Comparison of ENCODE assay signal across 8 mouse cellular contexts in genomic region chrX:134019005-134019404, GRCm38 (mm10). TPM values are rescaled to one million over a fixed set of nuclear protein-coding genes. Genes with fewer than 3 reads are reported as not detected.
DNase-seq lines count a peak whose midpoint lies in the region; ATAC-seq and TF ChIP-seq lines count a peak whose summit lies in the region.

No protein-coding gene starts in this region.

- peak; percentile 90 for TF ChIP-seq CTCF in kidney, postnatal 0 days (IDR thresholded peaks at IDR 0.05; ENCODE audit: low read depth)

- H3K27ac ChIP-seq in kidney, postnatal 0 days: no peak overlapping the region
- H3K27ac ChIP-seq in liver, embryonic 11.5 days (ENCODE audit: low read depth, low read length): no peak overlapping the region
- no peak overlapping the region for H3K27ac ChIP-seq in neural tube, embryonic 11.5 days (ENCODE audit: low read depth, low read length)

- no peaks in the 10 kb centered on the region for H3K9me3 ChIP-seq in kidney, postnatal 0 days (replicated peaks; ENCODE audit: low read length)
- no peaks in the 10 kb centered on the region for H3K9me3 ChIP-seq in liver, embryonic 11.5 days (ENCODE audit: control insufficient read depth, low read length)
- H3K9me3 ChIP-seq in neural tube, embryonic 11.5 days (ENCODE audit: control insufficient read depth, low read length): no peaks in the 10 kb centered on the region

- no peak overlapping the region for H3K4me3 ChIP-seq in kidney, postnatal 0 days (replicated peaks; ENCODE audit: low read depth, low read length)
- no peak overlapping the region for H3K4me3 ChIP-seq in liver, embryonic 11.5 days (ENCODE audit: low read depth, low read length)
- H3K4me3 ChIP-seq in neural tube, embryonic 11.5 days (ENCODE audit: low read depth, low read length): no peak overlapping the region

- H3K4me2 ChIP-seq in kidney, postnatal 0 days (ENCODE audit: low read length): no peak overlapping the region
- no peak overlapping the region for H3K4me2 ChIP-seq in liver, embryonic 11.5 days
- H3K4me2 ChIP-seq in neural tube, embryonic 11.5 days (ENCODE audit: low read depth): no peak overlapping the region

- no peaks in the 10 kb centered on the region for H3K27me3 ChIP-seq in kidney, postnatal 0 days (ENCODE audit: insufficient read depth, low read length)
- no peaks in the 10 kb centered on the region for H3K27me3 ChIP-seq in liver, embryonic 11.5 days (replicated peaks; ENCODE audit: control insufficient read depth, insufficient read depth, low read length)
- no peaks in the 10 kb centered on the region for H3K27me3 ChIP-seq in neural tube, embryonic 11.5 days (ENCODE audit: control insufficient read depth, insufficient read depth, low read length)

- DNase-seq in CD4-positive helper T cell, adult 2 months (ENCODE audit: low read depth, low spot score): peak; percentile 48
- peak; percentile 26 for DNase-seq in adrenal gland, adult 8-10 months
- peak; percentile 64 for DNase-seq in embryo, embryonic 9.5 days (ENCODE audit: extremely low spot score)
- DNase-seq in heart, adult 9 months (ENCODE audit: low spot score in 2 of 2): peak; percentile 27 to 59
- peak; percentile 63 for DNase-seq in kidney, postnatal 0 days (ENCODE audit: low spot score)
- peak; percentile 39 for DNase-seq in liver, embryonic 11.5 days (ENCODE audit: low spot score)
- DNase-seq in neural tube, embryonic 11.5 days (ENCODE audit: low spot score): peak; percentile 51
- DNase-seq in telencephalon, adult 2 months (ENCODE audit: low read depth, low spot score): peak; percentile 22

- H3K4me1 ChIP-seq in kidney, postnatal 0 days (replicated peaks; ENCODE audit: insufficient read depth, low read length): no peaks in the 10 kb centered on the region
- no peaks in the 10 kb centered on the region for H3K4me1 ChIP-seq in liver, embryonic 11.5 days (replicated peaks; ENCODE audit: control insufficient read depth, insufficient read depth, low read length)
- H3K4me1 ChIP-seq in neural tube, embryonic 11.5 days (ENCODE audit: control insufficient read depth, insufficient read depth, low read length): no peaks in the 10 kb centered on the region

- no peak for ATAC-seq in kidney, postnatal 0 days (replicated peaks; ENCODE audit: low FRiP score, low read depth)
- no peak for ATAC-seq in liver, embryonic 11.5 days (replicated peaks; ENCODE audit: low FRiP score)
- no peak for ATAC-seq in neural tube, embryonic 11.5 days (ENCODE audit: insufficient read depth, low FRiP score, low TSS enrichment)

- H3K36me3 ChIP-seq in kidney, postnatal 0 days (ENCODE audit: insufficient read depth, low read length): no peaks in the 10 kb centered on the region
- H3K36me3 ChIP-seq in liver, embryonic 11.5 days (ENCODE audit: control insufficient read depth, insufficient read depth, low read length): no peaks in the 10 kb centered on the region
- no peaks in the 10 kb centered on the region for H3K36me3 ChIP-seq in neural tube, embryonic 11.5 days (ENCODE audit: control insufficient read depth, insufficient read depth, low read length)

- no peak overlapping the region for H3K9ac ChIP-seq in kidney, postnatal 0 days (ENCODE audit: low read depth, low read length)
- no peak overlapping the region for H3K9ac ChIP-seq in liver, embryonic 11.5 days (ENCODE audit: low read depth, low read length)
- no peak overlapping the region for H3K9ac ChIP-seq in neural tube, embryonic 11.5 days (ENCODE audit: low read length)

- 23% methylated on average over 9 of the region's 9 CpGs for WGBS in kidney, postnatal 0 days
- 15% methylated on average over 9 of the region's 9 CpGs for WGBS in liver, embryonic 11.5 days
- WGBS in neural tube, embryonic 11.5 days: 9% methylated on average over 9 of the region's 9 CpGs

RNA-seq across cellular contexts. Expression of gene Sytl4, which starts 37.4 kb away (rescaled TPM):
- total RNA-seq in adrenal gland, adult 8-10 months (2022): 10 to 100 TPM; 15.4 to 23.7 (median 19.6) TPM
- 2.3 and 2.5 TPM in 2 replicates for polyA plus RNA-seq in kidney, postnatal 0 days (2015; fragmentation: Nextera tagmentation; extraction: Ambion mirVana)
- 1.8 and 2.7 TPM in 2 replicates for polyA plus RNA-seq in liver, embryonic 11.5 days (2014; fragmentation: Nextera tagmentation; extraction: Ambion mirVana)
- polyA plus RNA-seq in neural tube, embryonic 11.5 days (2014; fragmentation: Nextera tagmentation; extraction: Ambion mirVana): 1.7 and 2.5 TPM in 2 replicates

RNA-seq across cellular contexts. Expression of gene Cstf2, which starts 40.0 kb away (rescaled TPM):
- total RNA-seq in adrenal gland, adult 8-10 months (2022): 10 to 100 TPM; 31.8 to 42.6 (median 35.8) TPM
- polyA plus RNA-seq in kidney, postnatal 0 days (2015; fragmentation: Nextera tagmentation; extraction: Ambion mirVana): 27.1 and 31.0 TPM in 2 replicates
- 55.6 and 66.5 TPM in 2 replicates for polyA plus RNA-seq in liver, embryonic 11.5 days (2014; fragmentation: Nextera tagmentation; extraction: Ambion mirVana)
- polyA plus RNA-seq in neural tube, embryonic 11.5 days (2014; fragmentation: Nextera tagmentation; extraction: Ambion mirVana): 74.0 and 75.2 TPM in 2 replicates
